Mouse (Mus musculus): ENCODE data around the gene Actr3b.

DNA sequence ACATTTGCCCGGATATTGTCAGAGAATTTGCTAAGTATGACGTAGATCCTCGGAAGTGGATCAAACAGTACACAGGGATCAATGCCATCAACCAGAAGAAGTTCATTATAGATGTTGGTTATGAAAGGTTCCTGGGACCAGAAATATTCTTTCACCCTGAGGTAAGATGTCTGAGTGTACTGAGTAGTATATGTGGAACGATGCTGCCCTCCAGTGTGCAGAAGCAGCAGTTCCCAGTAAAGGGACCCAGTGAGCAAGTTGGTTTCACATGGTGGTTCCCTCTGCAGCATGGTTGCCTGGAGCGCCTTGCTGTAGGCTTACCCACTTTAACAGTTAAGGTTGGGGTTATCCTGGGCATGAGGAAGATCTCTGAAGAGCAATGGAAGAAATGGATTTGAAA, 71.8 kb downstream of the Actr3b start:
- TF ChIP-seq EP300 (IDR thresholded peaks at IDR 0.05; ENCODE audit: low read depth), result no peak
- peak; percentile 80 for TF ChIP-seq CTCF (IDR thresholded peaks at IDR 0.05; ENCODE audit: low read depth)
